Mouse (Mus musculus): ENCODE results near the gene Jak3. TPM values are rescaled to one million over a fixed set of nuclear protein-coding genes. Genes with fewer than 3 reads are reported as not detected.

The Jak3 gene
- polyA plus RNA-seq, 1 experiment = 15.6 TPM

DNA sequence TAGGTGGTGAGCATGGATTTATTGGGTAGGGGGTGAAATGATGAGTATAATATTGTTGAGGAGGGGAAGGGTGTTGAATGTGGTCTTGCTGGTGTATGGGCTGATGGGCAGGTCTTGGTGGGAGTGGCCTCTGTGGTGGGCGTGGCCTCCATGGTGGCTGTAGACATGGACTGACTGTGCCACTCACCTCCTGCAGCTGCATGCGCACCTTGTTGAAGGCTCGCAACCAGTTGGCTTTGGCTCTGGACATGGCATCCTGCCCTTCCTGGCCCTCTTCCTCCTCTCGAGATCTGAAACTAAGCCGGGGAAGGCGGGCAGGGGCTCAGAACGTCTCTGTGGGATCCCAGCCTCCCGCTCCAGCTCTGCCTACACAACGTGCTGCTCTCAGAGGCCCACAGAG lies 18.3 kb upstream of the Jak3 start:
- H3K4me3 ChIP-seq (replicated peaks; ENCODE audit: control insufficient read depth, low read depth, low read length) = no peak overlapping the region
- no peak overlapping the region for H3K27ac ChIP-seq (ENCODE audit: control insufficient read depth, insufficient read depth, low read depth, low read length, poor library complexity)
- TF ChIP-seq CTCF (IDR thresholded peaks at IDR 0.05; ENCODE audit: control insufficient read depth, insufficient read depth, low read length) (no peak), POLR2A (IDR thresholded peaks at IDR 0.05; ENCODE audit: borderline replicate concordance, control insufficient read depth, low read depth, low read length) (no peak)
- WGBS = 21% methylated on average over 9 of the region's 9 CpGs
- no peaks in the 10 kb centered on the region for H3K4me1 ChIP-seq (ENCODE audit: control insufficient read depth, insufficient read depth, low read length)

DNA sequence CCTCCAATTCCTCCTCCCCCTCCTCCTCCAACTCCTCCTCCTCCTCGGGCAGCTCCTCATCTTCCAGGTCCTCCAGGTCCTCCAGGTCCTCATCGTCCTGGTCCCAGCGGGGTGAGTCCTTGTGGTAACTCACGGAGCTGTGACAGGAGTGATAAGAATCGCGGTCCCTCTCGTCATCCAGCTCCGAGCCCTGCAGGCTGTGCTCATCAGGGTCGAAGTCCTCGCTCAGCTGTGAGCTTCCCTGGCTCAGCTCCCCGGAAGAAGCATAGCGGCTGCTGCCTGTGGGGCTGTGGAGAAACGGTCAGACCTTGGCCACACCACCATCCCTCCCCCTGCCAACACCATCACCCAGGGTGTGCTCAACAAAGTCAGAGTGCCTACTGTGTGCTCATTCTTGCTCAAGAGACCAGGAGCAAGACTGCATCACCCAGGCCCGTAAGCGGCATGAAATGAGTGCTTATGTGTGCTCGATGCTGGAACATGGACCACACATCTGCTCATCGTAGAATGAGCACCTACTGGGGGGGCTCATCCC lies 17.5 kb upstream of the Jak3 start:
- Histone ChIP-seq H3K4me1 (ENCODE audit: control insufficient read depth, insufficient read depth, low read length) (no peaks in the 10 kb centered on the region), H3K27ac (ENCODE audit: control insufficient read depth, insufficient read depth, low read depth, low read length, poor library complexity) (no peak overlapping the region), H3K4me3 (replicated peaks; ENCODE audit: control insufficient read depth, low read depth, low read length) (no peak overlapping the region)
- WGBS = 28% methylated on average over 17 of the region's 17 CpGs
- TF ChIP-seq POLR2A (IDR thresholded peaks at IDR 0.05; ENCODE audit: borderline replicate concordance, control insufficient read depth, low read depth, low read length) = no peak
- no peak for TF ChIP-seq CTCF (IDR thresholded peaks at IDR 0.05; ENCODE audit: control insufficient read depth, insufficient read depth, low read length)

DNA sequence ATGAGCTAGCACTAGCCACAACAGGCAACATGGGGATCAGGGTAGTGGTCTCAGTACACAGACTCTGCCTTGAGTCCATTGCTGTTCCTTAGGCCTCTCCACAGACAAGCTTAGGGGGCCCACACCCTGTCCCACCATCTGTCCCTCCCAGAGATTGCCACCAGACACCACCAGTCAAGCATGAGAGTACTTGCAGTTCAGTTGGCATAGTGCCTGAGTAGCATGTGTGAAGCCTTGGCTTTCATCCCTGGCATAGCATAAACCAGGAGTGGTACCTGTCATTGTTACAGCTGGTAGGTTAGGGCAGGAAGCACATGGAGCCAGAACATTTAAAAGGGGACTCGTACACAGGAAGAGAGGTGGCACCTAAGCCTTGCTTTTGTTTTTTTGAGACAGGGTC lies 16.3 kb upstream of the Jak3 start:
- no peak for TF ChIP-seq CTCF (IDR thresholded peaks at IDR 0.05; ENCODE audit: control insufficient read depth, insufficient read depth, low read length)
- TF ChIP-seq POLR2A (IDR thresholded peaks at IDR 0.05; ENCODE audit: borderline replicate concordance, control insufficient read depth, low read depth, low read length) = no peak
- WGBS = 38% methylated on average over 1 of the region's 1 CpGs
- H3K27ac ChIP-seq (ENCODE audit: control insufficient read depth, insufficient read depth, low read depth, low read length, poor library complexity) = no peak overlapping the region

DNA sequence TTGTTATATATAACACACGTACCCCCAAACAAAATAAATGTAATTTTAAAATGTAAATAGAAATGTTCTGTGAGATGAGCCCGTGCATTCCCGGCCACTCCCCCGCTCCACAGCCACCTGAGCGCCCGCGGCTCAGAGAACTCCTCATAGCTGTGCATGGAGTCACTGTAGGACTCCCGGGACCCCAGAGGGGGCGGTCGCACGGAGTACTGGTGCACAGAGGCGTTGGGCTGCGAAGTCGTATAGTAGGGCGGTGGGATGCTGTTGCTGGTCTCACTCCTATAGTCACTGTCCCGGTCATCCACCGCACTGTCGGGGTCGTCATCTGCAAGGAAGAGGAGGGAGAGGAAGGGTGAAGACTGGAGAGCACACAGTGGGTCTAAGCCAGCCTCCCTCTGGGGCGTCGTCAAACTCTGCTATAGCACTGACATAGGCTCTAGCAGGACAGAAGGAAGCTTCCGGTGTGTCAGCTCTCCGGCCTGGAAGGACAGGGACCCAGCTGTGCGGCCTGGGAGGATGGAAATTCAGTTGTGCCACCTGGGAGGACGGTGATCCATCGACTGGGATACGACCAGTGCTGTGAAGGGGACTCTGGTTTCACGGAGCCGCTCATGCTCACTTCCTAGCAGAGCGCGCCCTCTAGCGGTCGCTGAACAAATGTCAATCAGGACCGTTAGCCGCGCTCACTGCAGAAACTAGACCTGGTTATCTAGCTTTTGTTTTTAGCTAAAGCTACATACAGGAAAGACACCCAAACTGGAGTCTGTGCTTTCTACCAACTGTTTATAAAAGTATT lies 15.6 kb upstream of the Jak3 start:
- Histone ChIP-seq H3K4me3 (replicated peaks; ENCODE audit: control insufficient read depth, low read depth, low read length) (no peak overlapping the region), H3K4me1 (ENCODE audit: control insufficient read depth, insufficient read depth, low read length) (no peaks in the 10 kb centered on the region), H3K27ac (ENCODE audit: control insufficient read depth, insufficient read depth, low read depth, low read length, poor library complexity) (no peak overlapping the region)
- WGBS = 20% methylated on average over 36 of the region's 36 CpGs
- TF ChIP-seq CTCF (IDR thresholded peaks at IDR 0.05; ENCODE audit: control insufficient read depth, insufficient read depth, low read length) (peak; percentile 94), POLR2A (IDR thresholded peaks at IDR 0.05; ENCODE audit: borderline replicate concordance, control insufficient read depth, low read depth, low read length) (no peak)

More for the DNA sequence above, 16.3 kb upstream of the Jak3 start:
- no peaks in the 10 kb centered on the region for H3K4me1 ChIP-seq (ENCODE audit: control insufficient read depth, insufficient read depth, low read length)
- no peak overlapping the region for H3K4me3 ChIP-seq (replicated peaks; ENCODE audit: control insufficient read depth, low read depth, low read length)

DNA sequence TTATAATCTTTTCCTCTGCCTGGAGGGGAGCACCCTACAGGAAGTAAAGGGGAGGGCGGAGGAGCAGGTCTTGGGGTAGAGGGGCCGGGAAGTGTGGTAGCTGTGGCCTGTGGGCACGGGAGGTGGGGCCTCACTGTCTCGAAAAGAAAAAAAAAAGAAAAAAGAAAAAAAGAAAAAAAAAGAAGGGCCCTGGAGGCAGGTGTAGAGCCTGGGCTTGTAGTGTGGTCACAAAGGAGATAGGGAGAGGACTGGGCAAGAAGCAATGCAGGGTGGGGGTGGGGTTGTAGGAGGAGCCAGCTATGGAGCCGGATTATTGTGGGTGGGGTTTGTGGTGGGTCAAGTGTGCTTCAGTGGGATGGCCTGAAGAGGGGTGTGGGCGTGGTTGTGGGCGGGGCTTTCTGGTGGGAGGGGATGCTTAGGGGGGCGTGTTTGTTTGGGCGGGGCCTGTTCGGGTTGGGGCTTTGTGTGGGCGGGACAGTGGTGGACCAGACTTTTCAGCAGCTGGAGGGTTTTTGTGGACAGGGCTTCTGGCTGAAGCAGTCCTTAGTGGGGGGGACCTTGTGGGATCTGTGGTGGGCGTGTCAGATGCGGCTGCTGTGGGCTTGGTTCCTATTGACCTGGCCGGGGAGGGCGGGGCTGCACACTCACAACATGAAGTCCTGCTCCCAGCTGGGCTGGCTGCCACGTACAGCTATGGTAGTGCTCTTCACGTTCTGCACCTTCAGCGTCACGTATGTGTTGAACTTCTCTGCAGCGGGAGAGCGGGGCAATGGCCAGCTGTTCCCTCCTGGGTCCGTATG lies 10.6 kb upstream of the Jak3 start:
- Histone ChIP-seq H3K27ac (ENCODE audit: control insufficient read depth, insufficient read depth, low read depth, low read length, poor library complexity) (no peak overlapping the region), H3K4me1 (ENCODE audit: control insufficient read depth, insufficient read depth, low read length) (peaks cover 1% of the 10 kb centered on the region; the same call in 1 of the 2 replicates), H3K4me3 (replicated peaks; ENCODE audit: control insufficient read depth, low read depth, low read length) (no peak overlapping the region)
- TF ChIP-seq CTCF (IDR thresholded peaks at IDR 0.05; ENCODE audit: control insufficient read depth, insufficient read depth, low read length) = no peak
- TF ChIP-seq POLR2A (IDR thresholded peaks at IDR 0.05; ENCODE audit: borderline replicate concordance, control insufficient read depth, low read depth, low read length) = no peak
- WGBS = 1% methylated on average over 22 of the region's 22 CpGs

DNA sequence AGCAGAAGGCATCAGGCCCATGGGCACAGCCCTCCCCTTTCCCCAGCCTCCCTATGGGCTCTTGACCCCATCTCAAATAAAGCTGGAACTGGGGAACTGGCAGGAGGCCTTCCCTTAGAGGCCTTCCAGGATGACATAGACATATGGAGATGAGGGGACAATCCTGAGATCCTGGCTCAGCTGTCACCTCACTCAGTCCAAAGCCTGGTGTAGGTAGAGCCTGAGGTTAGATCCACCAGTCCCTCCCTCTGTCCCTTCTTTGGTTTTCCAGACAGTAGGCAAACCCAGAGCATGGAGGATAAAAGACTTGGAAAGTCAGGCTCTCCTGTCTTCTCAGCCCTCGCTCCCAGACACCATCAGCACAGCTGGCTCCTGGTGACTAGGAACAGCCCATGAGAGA lies 9.2 kb upstream of the Jak3 start:
- TF ChIP-seq POLR2A (IDR thresholded peaks at IDR 0.05; ENCODE audit: borderline replicate concordance, control insufficient read depth, low read depth, low read length) (no peak), CTCF (IDR thresholded peaks at IDR 0.05; ENCODE audit: control insufficient read depth, insufficient read depth, low read length) (no peak)
- Histone ChIP-seq H3K4me1 (ENCODE audit: control insufficient read depth, insufficient read depth, low read length) (peaks cover 4% of the 10 kb centered on the region), H3K27ac (ENCODE audit: control insufficient read depth, insufficient read depth, low read depth, low read length, poor library complexity) (no peak overlapping the region), H3K4me3 (replicated peaks; ENCODE audit: control insufficient read depth, low read depth, low read length) (no peak overlapping the region)
- WGBS = 68% methylated on average over 1 of the region's 1 CpGs

DNA sequence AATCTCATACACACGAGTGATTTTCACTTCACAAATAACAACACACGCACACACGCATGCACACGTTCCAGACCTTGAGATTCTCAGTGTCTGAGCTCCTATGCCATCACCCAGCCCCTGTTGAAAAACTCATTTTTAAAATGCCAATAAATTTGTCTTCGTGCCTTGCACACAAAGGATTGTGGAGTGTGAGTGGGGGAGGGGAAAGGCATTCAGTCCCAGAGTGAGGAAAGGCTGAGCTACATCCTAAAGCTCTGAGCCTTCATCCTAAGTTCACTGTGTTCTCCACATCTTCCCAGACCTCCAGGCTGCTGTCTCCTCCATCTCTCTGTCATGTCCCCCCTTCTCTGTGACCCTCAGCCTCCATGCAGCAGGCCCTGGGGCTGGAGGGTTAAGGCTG lies 8.8 kb upstream of the Jak3 start:
- no peak overlapping the region for H3K4me3 ChIP-seq (replicated peaks; ENCODE audit: control insufficient read depth, low read depth, low read length)
- H3K4me1 ChIP-seq (ENCODE audit: control insufficient read depth, insufficient read depth, low read length) = peaks cover 4% of the 10 kb centered on the region
- no peak for TF ChIP-seq POLR2A (IDR thresholded peaks at IDR 0.05; ENCODE audit: borderline replicate concordance, control insufficient read depth, low read depth, low read length)
- TF ChIP-seq CTCF (IDR thresholded peaks at IDR 0.05; ENCODE audit: control insufficient read depth, insufficient read depth, low read length) = no peak
- 82% methylated on average over 5 of the region's 5 CpGs for WGBS
- H3K27ac ChIP-seq (ENCODE audit: control insufficient read depth, insufficient read depth, low read depth, low read length, poor library complexity) = no peak overlapping the region

Measured in bone marrow, adult 2 months (tissue).